Mouse (Mus musculus): Measurements from ENCODE around the gene Zbtb48. TPM values are rescaled to one million over a fixed set of nuclear protein-coding genes. Genes with fewer than 3 reads are reported as not detected.
"Not testable (repeated sequence)": the region's sequence is repeated elsewhere in the genome, so short reads cannot be mapped to it uniquely, and the experiment has no call there.

Gene Zbtb48
- polyA plus RNA-seq, 1 experiment from 2014 or later: 17.5 TPM

GRCm38 (mm10) chr4:152036464-152036863 lies 9.0 kb upstream of the Zbtb48 start:
- not testable (repeated sequence) for H3K27ac ChIP-seq (ENCODE audit: low read length); H3K4me2 ChIP-seq (ENCODE audit: low read depth, low read length); H3K4me3 ChIP-seq (ENCODE audit: low read length); ATAC-seq (ENCODE audit: low read depth); H3K27me3 ChIP-seq (ENCODE audit: control insufficient read depth, insufficient read depth, low read depth, low read length); H3K36me3 ChIP-seq (ENCODE audit: control insufficient read depth, insufficient read depth, low read length); H3K4me1 ChIP-seq (replicated peaks; ENCODE audit: control insufficient read depth, insufficient read depth, low read length); H3K9me3 ChIP-seq (ENCODE audit: control insufficient read depth, low read length); H3K9ac ChIP-seq (ENCODE audit: low read length)
- WGBS: 83% methylated on average over 6 of the region's 6 CpGs

GRCm38 (mm10) chr4:152032922-152033321 lies 5.5 kb upstream of the Zbtb48 start:
- Histone ChIP-seq H3K4me1 (replicated peaks; ENCODE audit: control insufficient read depth, insufficient read depth, low read length) (peaks cover 7% of the 10 kb centered on the region), H3K27me3 (ENCODE audit: control insufficient read depth, insufficient read depth, low read depth, low read length) (no peaks in the 10 kb centered on the region), H3K27ac (ENCODE audit: low read length) (no peak overlapping the region), H3K9me3 (ENCODE audit: control insufficient read depth, low read length) (no peaks in the 10 kb centered on the region), H3K4me2 (ENCODE audit: low read depth, low read length) (no peak overlapping the region), H3K9ac (ENCODE audit: low read length) (no peak overlapping the region), H3K36me3 (ENCODE audit: control insufficient read depth, insufficient read depth, low read length) (no peaks in the 10 kb centered on the region), H3K4me3 (ENCODE audit: low read length) (no peak overlapping the region)
- WGBS: 87% methylated on average over 13 of the region's 13 CpGs
- ATAC-seq (ENCODE audit: low read depth): no peak

- Histone ChIP-seq H3K36me3 (ENCODE audit: control insufficient read depth, insufficient read depth, low read length) (no peaks in the 10 kb centered on the region), H3K27ac (ENCODE audit: low read length) (no peak overlapping the region), H3K4me3 (ENCODE audit: low read length) (no peak overlapping the region), H3K9me3 (ENCODE audit: control insufficient read depth, low read length) (no peaks in the 10 kb centered on the region), H3K4me1 (replicated peaks; ENCODE audit: control insufficient read depth, insufficient read depth, low read length) (peaks cover 26% of the 10 kb centered on the region), H3K4me2 (ENCODE audit: low read depth, low read length) (no peak overlapping the region), H3K27me3 (ENCODE audit: control insufficient read depth, insufficient read depth, low read depth, low read length) (no peaks in the 10 kb centered on the region), H3K9ac (ENCODE audit: low read length) (no peak overlapping the region)
- no peak for ATAC-seq (ENCODE audit: low read depth)
- 72% methylated on average over 4 of the region's 4 CpGs for WGBS
Observed at GRCm38 (mm10) chr4:152029997-152030396, 2.5 kb upstream of the Zbtb48 start.

GRCm38 (mm10) chr4:152029087-152029486 lies 1.6 kb upstream of the Zbtb48 start:
- Histone ChIP-seq H3K36me3 (ENCODE audit: control insufficient read depth, insufficient read depth, low read length) (0 out of 2 replicates have a peak, but pooled peaks cover under 1% of the 10 kb centered on the region), H3K27me3 (ENCODE audit: control insufficient read depth, insufficient read depth, low read depth, low read length) (no peaks in the 10 kb centered on the region), H3K9ac (ENCODE audit: low read length) (no peak overlapping the region), H3K4me2 (ENCODE audit: low read depth, low read length) (no peak overlapping the region), H3K9me3 (ENCODE audit: control insufficient read depth, low read length) (no peaks in the 10 kb centered on the region), H3K27ac (ENCODE audit: low read length) (no peak overlapping the region), H3K4me3 (ENCODE audit: low read length) (no peak overlapping the region), H3K4me1 (replicated peaks; ENCODE audit: control insufficient read depth, insufficient read depth, low read length) (peaks cover 32% of the 10 kb centered on the region)
- no peak for ATAC-seq (ENCODE audit: low read depth)
- 34% methylated on average over 5 of the region's 5 CpGs for WGBS

- no peak for ATAC-seq (ENCODE audit: low read depth)
- Histone ChIP-seq H3K4me1 (replicated peaks; ENCODE audit: control insufficient read depth, insufficient read depth, low read length) (peaks cover 32% of the 10 kb centered on the region), H3K9me3 (ENCODE audit: control insufficient read depth, low read length) (no peaks in the 10 kb centered on the region), H3K9ac (ENCODE audit: low read length) (peak overlapping the region; percentile 59), H3K27me3 (ENCODE audit: control insufficient read depth, insufficient read depth, low read depth, low read length) (no peaks in the 10 kb centered on the region), H3K36me3 (ENCODE audit: control insufficient read depth, insufficient read depth, low read length) (peaks cover 5% of the 10 kb centered on the region; the same call in 1 of the 2 replicates), H3K4me3 (ENCODE audit: low read length) (peak overlapping the region; percentile 78), H3K4me2 (ENCODE audit: low read depth, low read length) (peak overlapping the region; percentile 90), H3K27ac (ENCODE audit: low read length) (no peak overlapping the region)
- 61% methylated on average over 15 of the region's 15 CpGs for WGBS
Observed at GRCm38 (mm10) chr4:152028456-152028855, 985 bp upstream of the Zbtb48 start.

- Histone ChIP-seq H3K4me1 (replicated peaks; ENCODE audit: control insufficient read depth, insufficient read depth, low read length) (peaks cover 36% of the 10 kb centered on the region), H3K36me3 (ENCODE audit: control insufficient read depth, insufficient read depth, low read length) (peaks cover 12% of the 10 kb centered on the region; the same call in 1 of the 2 replicates), H3K4me3 (ENCODE audit: low read length) (peak overlapping the region; percentile 78), H3K9me3 (ENCODE audit: control insufficient read depth, low read length) (no peaks in the 10 kb centered on the region), H3K27me3 (ENCODE audit: control insufficient read depth, insufficient read depth, low read depth, low read length) (no peaks in the 10 kb centered on the region), H3K27ac (ENCODE audit: low read length) (peak overlapping the region; percentile 69), H3K4me2 (ENCODE audit: low read depth, low read length) (peak overlapping the region; percentile 99), H3K9ac (ENCODE audit: low read length) (peak overlapping the region; percentile 80)
- WGBS: 1% methylated on average over 40 of the region's 41 CpGs
- ATAC-seq (ENCODE audit: low read depth): peak; percentile 56
Observed at GRCm38 (mm10) chr4:152026751-152027508, 541 bp downstream of the Zbtb48 start.

- Histone ChIP-seq H3K4me2 (ENCODE audit: low read depth, low read length) (no peak overlapping the region), H3K4me1 (replicated peaks; ENCODE audit: control insufficient read depth, insufficient read depth, low read length) (peaks cover 39% of the 10 kb centered on the region), H3K36me3 (ENCODE audit: control insufficient read depth, insufficient read depth, low read length) (peaks cover 32% of the 10 kb centered on the region), H3K9ac (ENCODE audit: low read length) (0 out of 2 replicates have a peak overlapping the region, but pooled peaks have one; percentile 22), H3K27ac (ENCODE audit: low read length) (no peak overlapping the region), H3K27me3 (ENCODE audit: control insufficient read depth, insufficient read depth, low read depth, low read length) (no peaks in the 10 kb centered on the region), H3K9me3 (ENCODE audit: control insufficient read depth, low read length) (no peaks in the 10 kb centered on the region), H3K4me3 (ENCODE audit: low read length) (no peak overlapping the region)
- WGBS: 74% methylated on average over 11 of the region's 11 CpGs
- ATAC-seq (ENCODE audit: low read depth): no peak
Observed at GRCm38 (mm10) chr4:152024525-152024924, 2.9 kb downstream of the Zbtb48 start.

GRCm38 (mm10) chr4:152022506-152022905 lies 5.0 kb downstream of the Zbtb48 start:
- no peaks in the 10 kb centered on the region for H3K27me3 ChIP-seq (ENCODE audit: control insufficient read depth, insufficient read depth, low read depth, low read length)
- H3K4me3 ChIP-seq (ENCODE audit: low read length): no peak overlapping the region
- H3K27ac ChIP-seq (ENCODE audit: low read length): no peak overlapping the region
- H3K9me3 ChIP-seq (ENCODE audit: control insufficient read depth, low read length): no peaks in the 10 kb centered on the region
- H3K4me2 ChIP-seq (ENCODE audit: low read depth, low read length): no peak overlapping the region
- 79% methylated on average over 8 of the region's 8 CpGs for WGBS
- peaks cover 31% of the 10 kb centered on the region for H3K4me1 ChIP-seq (replicated peaks; ENCODE audit: control insufficient read depth, insufficient read depth, low read length)
- no peak for ATAC-seq (ENCODE audit: low read depth)
- no peak overlapping the region for H3K9ac ChIP-seq (ENCODE audit: low read length)
- H3K36me3 ChIP-seq (ENCODE audit: control insufficient read depth, insufficient read depth, low read length): peaks cover 41% of the 10 kb centered on the region

- H3K27me3 ChIP-seq (ENCODE audit: control insufficient read depth, insufficient read depth, low read depth, low read length): no peaks in the 10 kb centered on the region
- 72% methylated on average over 12 of the region's 12 CpGs for WGBS
- peaks cover 43% of the 10 kb centered on the region for H3K36me3 ChIP-seq (ENCODE audit: control insufficient read depth, insufficient read depth, low read length)
- peak; percentile 21; the same call in 1 of the 2 replicates for ATAC-seq (ENCODE audit: low read depth)
- peaks cover 28% of the 10 kb centered on the region for H3K4me1 ChIP-seq (replicated peaks; ENCODE audit: control insufficient read depth, insufficient read depth, low read length)
- peak overlapping the region; percentile 55 for H3K27ac ChIP-seq (ENCODE audit: low read length)
- H3K9ac ChIP-seq (ENCODE audit: low read length): no peak overlapping the region
- no peak overlapping the region for H3K4me2 ChIP-seq (ENCODE audit: low read depth, low read length)
- H3K9me3 ChIP-seq (ENCODE audit: control insufficient read depth, low read length): no peaks in the 10 kb centered on the region
- H3K4me3 ChIP-seq (ENCODE audit: low read length): no peak overlapping the region
Observed at GRCm38 (mm10) chr4:152021568-152022097, 5.8 kb downstream of the Zbtb48 start.

Data from lung, embryonic 16.5 days (tissue).